Mouse (Mus musculus) C2C12 (cell line): ENCODE measurements at regions not wholly inside any gene's neighbourhood (a gene's known extent, or its start where the extent isn't known, plus 50 kb on each side); places are given as distances from the start of the nearest gene placed in this dataset.

ENCODE experiments used
- H3K27me3 ChIP-seq: one replicate; pipeline ENCODE4 v1.6.1; 2011; ENCODE audit not compliant: control insufficient read depth, insufficient read depth, insufficient read length
- H3K36me3 ChIP-seq: one replicate; pipeline ENCODE4 v1.6.1; 2011; ENCODE audit not compliant: control insufficient read depth, insufficient read depth
- H3K4me3 ChIP-seq: one replicate; pipeline ENCODE4 v1.5.1; 2011; ENCODE audit warnings: mild to moderate bottlenecking, control low read depth; ENCODE audit not compliant: poor library complexity, insufficient read depth, severe bottlenecking
- H3K79me2 ChIP-seq: one replicate; pipeline ENCODE4 v1.6.1; 2011; ENCODE audit not compliant: control insufficient read depth, insufficient read depth
- H3K79me3 ChIP-seq: one replicate; pipeline ENCODE4 v1.6.1; 2011; ENCODE audit warnings: low read depth, control low read depth
- H3ac ChIP-seq: one replicate; pipeline ENCODE3; 2011; ENCODE audit warnings: low read depth; ENCODE audit not compliant: control insufficient read depth, insufficient read length
- CEBPB ChIP-seq: IDR thresholded peaks from one replicate; pipeline ENCODE4 v1.6.1; 2011; ENCODE audit warnings: low read depth, mild to moderate bottlenecking, control low read depth, moderate library complexity
- CTCF ChIP-seq: IDR thresholded peaks from one replicate; pipeline ENCODE4 v1.5.1; 2011; ENCODE audit not compliant: control insufficient read depth, insufficient read depth, insufficient read length
- FOSL1 ChIP-seq: IDR thresholded peaks from one replicate; pipeline ENCODE4 v1.8.0; 2011; ENCODE audit warnings: mild to moderate bottlenecking, low read length; ENCODE audit not compliant: poor library complexity, insufficient read depth, severe bottlenecking
- MAX ChIP-seq: IDR thresholded peaks from one replicate; pipeline ENCODE4 v1.6.1; 2011; ENCODE audit warnings: mild to moderate bottlenecking, control low read depth
- MYOD1 ChIP-seq: IDR thresholded peaks from one replicate; pipeline ENCODE4 v1.6.1; 2011; ENCODE audit warnings: low read depth; ENCODE audit not compliant: control insufficient read depth, insufficient read length
- MYOG ChIP-seq: IDR thresholded peaks from one replicate; pipeline ENCODE4 v1.6.1; 2011; ENCODE audit not compliant: control insufficient read depth, insufficient read length; ENCODE audit errors: extremely low read depth
- USF1 ChIP-seq: IDR thresholded peaks from one replicate; pipeline ENCODE4 v1.6.1; 2011; ENCODE audit warnings: low read depth, mild to moderate bottlenecking, control low read depth, moderate library complexity

DNA sequence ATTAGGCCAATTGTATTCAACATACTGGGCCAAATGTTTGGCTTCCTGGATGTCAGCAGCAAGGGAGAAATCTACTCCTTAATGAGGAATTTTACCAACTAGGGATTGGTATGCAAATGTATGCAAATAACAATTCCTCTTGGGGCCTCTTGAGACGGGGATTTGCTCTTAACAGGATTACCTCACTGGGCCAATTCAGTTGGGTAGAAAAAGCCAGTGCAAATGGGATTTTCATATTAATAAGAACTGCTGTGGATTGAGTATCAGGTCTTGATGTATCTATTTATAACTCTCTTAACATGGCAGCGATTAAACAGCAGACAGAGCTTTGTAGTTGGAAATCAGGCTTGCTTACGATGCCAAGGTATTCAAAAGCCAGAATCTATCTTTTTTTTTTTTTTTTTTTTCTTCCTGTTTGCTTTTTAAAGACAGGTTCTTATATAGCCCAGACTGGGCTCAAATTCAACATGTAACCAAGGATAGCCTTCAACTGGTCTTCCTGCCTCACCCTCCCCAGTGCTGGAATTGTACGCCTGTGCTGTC, 95.7 kb upstream of the Fam174b start:
- TF ChIP-seq MAX (no peak), MYOG (no peak), CEBPB (no peak)
- Histone ChIP-seq H3K27me3 (no peaks in the 10 kb centered on the region), H3K79me2 (no peaks in the 10 kb centered on the region), H3ac (no peak overlapping the region), H3K36me3 (no peaks in the 10 kb centered on the region), H3K79me3 (no peaks in the 10 kb centered on the region), H3K4me3 (no peak overlapping the region)

DNA sequence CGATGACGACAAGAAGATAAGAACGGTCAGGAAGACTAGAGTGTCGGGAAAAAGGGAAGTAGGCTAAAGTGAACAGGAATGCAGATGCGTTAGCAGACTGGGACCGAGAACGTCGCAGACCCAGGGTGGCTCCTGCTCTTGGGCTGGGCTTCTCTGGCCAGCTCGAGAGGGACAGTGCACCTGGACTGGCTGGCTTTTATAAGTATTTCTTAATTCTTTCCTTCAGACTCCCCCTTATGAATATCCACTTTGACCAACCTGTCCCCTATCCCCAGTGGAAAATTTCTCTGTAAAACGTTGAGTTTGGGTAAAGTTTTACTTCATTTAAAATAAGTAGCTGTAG, 96.1 kb upstream of the Fam174b start:
- Histone ChIP-seq H3ac (no peak overlapping the region), H3K27me3 (no peaks in the 10 kb centered on the region), H3K79me3 (no peaks in the 10 kb centered on the region), H3K4me3 (no peak overlapping the region), H3K36me3 (no peaks in the 10 kb centered on the region), H3K79me2 (no peaks in the 10 kb centered on the region)
- no peak for TF ChIP-seq MYOD1
- no peak for TF ChIP-seq MAX
- no peak for TF ChIP-seq CTCF
- no peak for TF ChIP-seq CEBPB
- no peak for TF ChIP-seq FOSL1
- TF ChIP-seq MYOG = no peak
- no peak for TF ChIP-seq USF1

DNA sequence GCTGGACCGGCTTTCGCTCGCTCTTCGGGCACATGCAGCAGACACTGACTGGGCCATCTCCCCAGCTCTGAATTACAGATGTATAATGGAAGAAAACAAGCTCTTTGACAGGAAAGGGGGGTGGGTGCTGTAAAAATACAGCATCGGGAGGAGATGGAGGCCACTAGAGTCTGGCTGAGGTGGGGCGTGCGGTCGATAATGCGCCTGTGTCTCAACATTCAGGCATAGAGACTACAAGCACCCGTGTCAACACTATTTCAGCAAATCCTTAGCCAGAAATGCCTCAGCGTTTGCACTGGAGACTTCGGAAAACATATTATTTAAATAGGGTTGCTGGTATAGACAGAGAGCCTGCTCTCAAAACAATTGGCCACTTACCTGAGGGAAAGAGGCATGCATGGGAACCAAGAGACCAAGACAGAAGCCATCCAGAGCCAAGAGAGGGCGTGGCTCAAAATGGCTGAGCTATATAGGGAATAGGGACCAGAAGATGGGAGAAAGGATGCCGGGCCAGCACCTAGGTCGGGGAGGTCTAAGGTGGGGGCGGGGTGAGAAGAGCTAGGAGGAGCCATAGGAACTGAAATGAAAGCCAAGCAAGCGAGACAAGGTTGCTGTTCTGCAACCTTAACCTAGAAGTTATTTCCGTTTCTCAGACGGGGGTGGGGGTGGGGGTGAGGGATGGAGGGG, 96.7 kb upstream of the Fam174b start:
- Histone ChIP-seq H3K79me2 (no peaks in the 10 kb centered on the region), H3ac (no peak overlapping the region), H3K4me3 (no peak overlapping the region), H3K27me3 (no peaks in the 10 kb centered on the region), H3K79me3 (no peaks in the 10 kb centered on the region), H3K36me3 (no peaks in the 10 kb centered on the region)
- TF ChIP-seq USF1 (no peak), CTCF (no peak), MYOD1 (no peak), MAX (no peak), MYOG (no peak), FOSL1 (no peak), CEBPB (no peak)

DNA sequence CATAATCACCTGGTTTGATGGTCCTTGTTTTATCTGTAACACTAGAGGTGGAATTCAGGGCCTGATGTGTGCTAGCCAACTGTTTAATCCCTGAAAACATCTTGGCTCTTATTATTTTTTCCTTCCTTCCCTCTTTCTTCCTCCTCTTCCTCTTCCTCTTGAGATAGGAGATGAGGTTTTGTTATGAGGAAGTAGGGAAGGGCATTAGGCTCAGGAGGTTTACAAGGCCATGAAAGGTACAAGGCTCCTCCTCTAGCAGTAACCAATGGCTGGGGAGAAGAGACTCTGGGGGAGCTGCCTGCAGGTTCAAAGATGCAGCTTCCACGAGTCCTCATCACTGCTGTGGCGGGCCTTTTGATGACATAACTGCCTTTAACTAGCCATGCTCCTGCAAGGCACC, 98.6 kb upstream of the Chd2 start:
- no peaks in the 10 kb centered on the region for H3K79me2 ChIP-seq
- no peak overlapping the region for H3ac ChIP-seq
- no peak for TF ChIP-seq MYOD1
- no peak for TF ChIP-seq CEBPB
- TF ChIP-seq FOSL1 = no peak
- TF ChIP-seq MAX = no peak
- TF ChIP-seq USF1 = no peak
- no peak for TF ChIP-seq CTCF
- TF ChIP-seq MYOG = no peak
- H3K36me3 ChIP-seq = no peaks in the 10 kb centered on the region
- no peaks in the 10 kb centered on the region for H3K27me3 ChIP-seq
- no peaks in the 10 kb centered on the region for H3K79me3 ChIP-seq
- no peak overlapping the region for H3K4me3 ChIP-seq

- no peaks in the 10 kb centered on the region for H3K79me2 ChIP-seq
- H3K36me3 ChIP-seq = no peaks in the 10 kb centered on the region
- H3ac ChIP-seq = no peak overlapping the region
- TF ChIP-seq MAX (no peak), USF1 (no peak), FOSL1 (no peak), MYOD1 (no peak), CTCF (no peak), CEBPB (no peak), MYOG (no peak)
- H3K27me3 ChIP-seq = no peaks in the 10 kb centered on the region
- H3K4me3 ChIP-seq = no peak overlapping the region
- H3K79me3 ChIP-seq = no peaks in the 10 kb centered on the region
Observed at GRCm38 (mm10) chr7:73637810-73638125, 96.1 kb upstream of the Chd2 start.

- no peaks in the 10 kb centered on the region for H3K79me2 ChIP-seq
- H3K79me3 ChIP-seq = no peaks in the 10 kb centered on the region
- no peak overlapping the region for H3ac ChIP-seq
- TF ChIP-seq FOSL1 (no peak), MYOD1 (no peak), USF1 (no peak), CTCF (no peak), MYOG (no peak), MAX (no peak), CEBPB (no peak)
- H3K36me3 ChIP-seq = no peaks in the 10 kb centered on the region
- no peak overlapping the region for H3K4me3 ChIP-seq
- H3K27me3 ChIP-seq = no peaks in the 10 kb centered on the region
Observed at GRCm38 (mm10) chr7:73637101-73637809, 95.6 kb upstream of the Chd2 start.
